Mouse (Mus musculus): Measurements from ENCODE around the gene Lpcat2. TPM values are rescaled to one million over a fixed set of nuclear protein-coding genes. Genes with fewer than 3 reads are reported as not detected.
A peak's percentile ranks its signal among the peaks of the same experiment; 100 is the strongest.

Gene Lpcat2
- polyA plus RNA-seq, 1 experiment from 2014 or later, result 10.9 TPM

DNA sequence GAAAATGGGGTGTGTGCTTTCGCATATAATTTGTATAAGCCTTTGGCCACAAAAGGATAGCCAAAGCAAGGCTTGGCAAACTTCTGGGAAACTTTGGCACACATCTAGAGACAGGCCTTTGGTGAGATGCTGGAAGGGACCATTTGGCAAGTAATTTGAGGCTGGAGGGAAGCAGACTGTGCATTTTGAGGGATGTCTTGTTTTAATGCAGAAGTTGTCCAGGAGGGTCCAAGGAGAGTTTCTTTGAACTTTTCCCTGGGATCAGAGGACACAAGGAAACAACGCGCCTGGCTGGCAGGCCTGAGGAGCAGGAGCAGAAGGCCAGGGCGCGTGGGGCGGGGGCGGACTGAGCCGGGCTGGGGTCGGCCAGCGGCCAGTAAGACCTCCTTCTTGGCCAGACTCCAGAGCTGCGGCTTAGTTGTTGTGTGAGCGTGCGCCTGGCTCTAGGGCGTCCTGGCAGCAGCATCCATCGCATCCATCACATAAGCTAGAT, 26.8 kb upstream of the Lpcat2 start:
- no peak overlapping the region for H3K4me3 ChIP-seq (ENCODE audit: low read length)
- no peaks in the 10 kb centered on the region; the same call in 1 of the 2 replicates for H3K27me3 ChIP-seq (replicated peaks; ENCODE audit: control insufficient read depth, insufficient read depth, low read length)
- no peaks in the 10 kb centered on the region for H3K9me3 ChIP-seq (ENCODE audit: control insufficient read depth, low read length)
- H3K27ac ChIP-seq (ENCODE audit: low read depth, low read length), result no peak overlapping the region
- peak overlapping the region; percentile 55 for H3K4me2 ChIP-seq (ENCODE audit: low read length)
- peaks cover 7% of the 10 kb centered on the region for H3K4me1 ChIP-seq (ENCODE audit: control insufficient read depth, insufficient read depth, low read depth, low read length)
- no peaks in the 10 kb centered on the region for H3K36me3 ChIP-seq (ENCODE audit: control insufficient read depth, insufficient read depth, low read length)
- WGBS, result 17% methylated on average over 15 of the region's 15 CpGs
- H3K9ac ChIP-seq (ENCODE audit: low read depth, low read length), result no peak overlapping the region
- peak; percentile 95 for ATAC-seq

DNA sequence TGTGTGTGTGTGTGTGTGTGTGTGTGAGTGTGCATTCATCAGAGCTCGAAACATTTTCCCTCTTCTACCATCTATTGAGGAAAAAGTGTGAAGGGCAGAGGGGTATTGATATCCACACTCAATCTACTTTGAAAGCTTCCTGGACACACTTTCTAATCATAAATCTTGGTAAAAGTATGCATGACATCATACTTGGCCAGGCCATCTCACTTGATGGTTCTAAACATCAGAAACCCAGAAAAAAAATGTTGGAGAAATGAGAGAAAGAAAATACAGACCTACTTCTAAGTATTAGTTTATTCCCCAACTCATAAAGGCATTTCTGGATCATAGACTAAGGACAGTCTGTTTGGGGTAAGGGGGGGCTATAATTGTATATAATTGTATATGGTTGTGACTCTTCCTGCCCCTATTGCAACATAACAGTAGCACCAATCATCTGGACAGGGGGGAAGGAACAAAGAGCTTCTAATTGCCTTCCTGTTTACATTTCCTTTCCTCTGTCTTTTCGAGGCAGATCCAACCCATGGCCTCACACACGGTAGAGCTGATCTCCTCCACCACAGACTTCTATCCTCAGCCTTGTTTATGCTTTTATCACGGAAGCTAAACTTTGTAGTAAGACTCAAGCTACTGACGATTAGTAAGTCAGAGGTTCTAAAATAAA, 20.9 kb upstream of the Lpcat2 start:
- Histone ChIP-seq H3K27me3 (replicated peaks; ENCODE audit: control insufficient read depth, insufficient read depth, low read length) (no peaks in the 10 kb centered on the region), H3K27ac (ENCODE audit: low read depth, low read length) (no peak overlapping the region), H3K9me3 (ENCODE audit: control insufficient read depth, low read length) (no peaks in the 10 kb centered on the region), H3K4me2 (ENCODE audit: low read length) (no peak overlapping the region), H3K4me1 (ENCODE audit: control insufficient read depth, insufficient read depth, low read depth, low read length) (no peaks in the 10 kb centered on the region), H3K36me3 (ENCODE audit: control insufficient read depth, insufficient read depth, low read length) (no peaks in the 10 kb centered on the region), H3K9ac (ENCODE audit: low read depth, low read length) (no peak overlapping the region), H3K4me3 (ENCODE audit: low read length) (no peak overlapping the region)
- ATAC-seq, result no peak
- WGBS, result 86% methylated on average over 5 of the region's 5 CpGs

DNA sequence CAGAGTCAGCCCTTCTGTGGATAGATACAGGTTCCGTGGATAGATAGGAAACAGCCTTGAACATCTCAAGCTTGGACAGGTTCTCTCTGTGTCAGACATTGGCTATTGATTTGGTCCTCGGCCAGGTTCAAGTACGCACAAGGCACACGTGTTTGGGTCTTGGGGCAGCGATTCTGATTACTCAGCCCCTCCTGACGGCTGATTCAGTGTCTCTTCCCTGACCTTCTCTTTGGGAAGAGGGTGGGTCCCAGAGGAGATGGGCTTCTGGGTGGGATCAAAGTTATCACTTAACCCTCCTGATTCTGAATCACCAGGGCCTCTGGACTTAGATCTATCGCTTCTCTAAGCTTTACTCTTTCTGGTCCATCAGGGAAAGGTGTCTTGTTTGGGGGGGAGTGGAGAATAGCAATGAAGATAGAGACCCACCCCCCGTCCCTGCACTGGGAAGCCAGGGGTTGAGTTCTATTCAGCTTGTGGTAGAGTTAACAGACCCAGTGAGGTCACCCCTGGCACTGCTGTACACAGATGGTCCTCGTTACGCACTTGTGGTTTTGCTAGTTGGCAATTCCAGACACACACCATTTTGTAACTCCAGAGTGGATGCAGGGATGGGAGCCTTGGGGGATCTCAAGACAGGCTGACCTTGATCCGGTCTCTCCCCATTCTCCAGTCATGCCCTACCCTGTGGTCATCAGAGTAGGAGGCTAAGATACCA, 20.2 kb upstream of the Lpcat2 start:
- Histone ChIP-seq H3K9me3 (ENCODE audit: control insufficient read depth, low read length) (no peaks in the 10 kb centered on the region), H3K4me1 (ENCODE audit: control insufficient read depth, insufficient read depth, low read depth, low read length) (no peaks in the 10 kb centered on the region), H3K9ac (ENCODE audit: low read depth, low read length) (no peak overlapping the region), H3K36me3 (ENCODE audit: control insufficient read depth, insufficient read depth, low read length) (no peaks in the 10 kb centered on the region), H3K27ac (ENCODE audit: low read depth, low read length) (no peak overlapping the region), H3K4me2 (ENCODE audit: low read length) (no peak overlapping the region), H3K4me3 (ENCODE audit: low read length) (no peak overlapping the region), H3K27me3 (replicated peaks; ENCODE audit: control insufficient read depth, insufficient read depth, low read length) (no peaks in the 10 kb centered on the region)
- 83% methylated on average over 11 of the region's 11 CpGs for WGBS
- no peak for ATAC-seq

DNA sequence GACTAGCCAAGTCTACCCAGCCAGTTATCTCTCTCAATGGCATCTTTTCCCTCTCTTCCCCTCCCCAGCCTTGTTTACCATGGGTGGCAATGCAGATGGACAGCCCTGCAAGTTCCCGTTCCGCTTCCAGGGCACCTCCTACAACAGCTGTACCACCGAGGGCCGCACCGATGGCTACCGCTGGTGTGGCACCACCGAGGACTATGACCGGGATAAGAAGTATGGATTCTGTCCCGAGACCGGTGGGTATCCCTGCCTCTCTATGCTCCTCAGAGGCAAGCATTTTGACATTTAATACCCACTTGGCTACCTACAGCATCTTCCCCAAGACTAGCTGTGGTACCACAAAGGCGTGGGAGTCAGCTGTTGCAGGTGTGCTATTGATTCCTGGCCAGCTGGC, 19.2 kb upstream of the Lpcat2 start:
- 95% methylated on average over 11 of the region's 11 CpGs for WGBS
- H3K27ac ChIP-seq (ENCODE audit: low read depth, low read length), result no peak overlapping the region

DNA sequence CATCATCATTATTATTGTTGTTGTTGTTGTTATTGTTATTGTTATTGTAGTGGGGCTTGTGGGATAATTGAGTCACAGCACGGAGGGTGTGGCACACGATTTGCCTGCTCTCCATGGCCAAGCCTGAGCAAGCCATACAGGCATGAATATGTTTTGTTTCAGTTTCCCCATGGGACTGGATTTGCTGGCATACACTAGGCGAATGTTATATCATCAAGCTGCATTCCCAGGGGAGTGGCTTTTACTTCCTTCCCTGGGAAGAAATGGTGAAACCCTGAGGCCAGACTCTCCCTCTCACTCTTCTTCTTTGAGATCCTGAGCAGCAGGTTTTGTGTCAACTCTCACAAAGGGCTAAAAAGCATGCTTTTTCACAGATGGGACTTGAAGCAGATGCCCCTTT, 16.5 kb upstream of the Lpcat2 start:
- Histone ChIP-seq H3K9me3 (ENCODE audit: control insufficient read depth, low read length) (no peaks in the 10 kb centered on the region), H3K27ac (ENCODE audit: low read depth, low read length) (no peak overlapping the region), H3K27me3 (replicated peaks; ENCODE audit: control insufficient read depth, insufficient read depth, low read length) (no peaks in the 10 kb centered on the region), H3K4me3 (ENCODE audit: low read length) (no peak overlapping the region), H3K4me1 (ENCODE audit: control insufficient read depth, insufficient read depth, low read depth, low read length) (no peaks in the 10 kb centered on the region), H3K9ac (ENCODE audit: low read depth, low read length) (no peak overlapping the region), H3K4me2 (ENCODE audit: low read length) (no peak overlapping the region), H3K36me3 (ENCODE audit: control insufficient read depth, insufficient read depth, low read length) (no peaks in the 10 kb centered on the region)
- no peak for ATAC-seq
- WGBS, result 79% methylated on average over 3 of the region's 3 CpGs

More for the DNA sequence above, 19.2 kb upstream of the Lpcat2 start:
- no peak overlapping the region for H3K4me3 ChIP-seq (ENCODE audit: low read length)
- H3K9me3 ChIP-seq (ENCODE audit: control insufficient read depth, low read length), result no peaks in the 10 kb centered on the region
- H3K27me3 ChIP-seq (replicated peaks; ENCODE audit: control insufficient read depth, insufficient read depth, low read length), result no peaks in the 10 kb centered on the region
- ATAC-seq, result no peak
- H3K4me2 ChIP-seq (ENCODE audit: low read length), result no peak overlapping the region
- no peak overlapping the region for H3K9ac ChIP-seq (ENCODE audit: low read depth, low read length)
- no peaks in the 10 kb centered on the region for H3K36me3 ChIP-seq (ENCODE audit: control insufficient read depth, insufficient read depth, low read length)
- no peaks in the 10 kb centered on the region for H3K4me1 ChIP-seq (ENCODE audit: control insufficient read depth, insufficient read depth, low read depth, low read length)

DNA sequence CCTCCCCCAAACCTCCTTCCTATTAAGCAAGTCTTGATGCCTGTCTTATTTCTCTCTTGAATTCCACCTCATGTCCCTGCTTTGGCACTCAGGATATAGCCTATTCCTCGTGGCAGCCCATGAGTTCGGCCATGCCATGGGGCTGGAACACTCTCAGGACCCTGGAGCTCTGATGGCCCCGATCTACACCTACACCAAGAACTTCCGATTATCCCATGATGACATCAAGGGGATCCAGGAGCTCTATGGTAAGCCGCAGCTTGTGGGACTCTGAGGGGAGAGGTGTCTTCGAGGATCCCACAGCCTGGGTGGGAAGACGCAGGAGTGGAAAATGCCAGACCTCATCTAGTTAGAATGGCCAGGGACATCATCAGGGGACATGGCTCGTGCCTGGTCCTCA, 16.0 kb upstream of the Lpcat2 start:
- no peak overlapping the region for H3K4me2 ChIP-seq (ENCODE audit: low read length)
- ATAC-seq, result no peak
- H3K4me1 ChIP-seq (ENCODE audit: control insufficient read depth, insufficient read depth, low read depth, low read length), result no peaks in the 10 kb centered on the region
- H3K4me3 ChIP-seq (ENCODE audit: low read length), result no peak overlapping the region
- no peaks in the 10 kb centered on the region for H3K36me3 ChIP-seq (ENCODE audit: control insufficient read depth, insufficient read depth, low read length)
- no peak overlapping the region for H3K27ac ChIP-seq (ENCODE audit: low read depth, low read length)
- 96% methylated on average over 8 of the region's 8 CpGs for WGBS
- H3K9ac ChIP-seq (ENCODE audit: low read depth, low read length), result no peak overlapping the region
- no peaks in the 10 kb centered on the region for H3K9me3 ChIP-seq (ENCODE audit: control insufficient read depth, low read length)
- no peaks in the 10 kb centered on the region for H3K27me3 ChIP-seq (replicated peaks; ENCODE audit: control insufficient read depth, insufficient read depth, low read length)

DNA sequence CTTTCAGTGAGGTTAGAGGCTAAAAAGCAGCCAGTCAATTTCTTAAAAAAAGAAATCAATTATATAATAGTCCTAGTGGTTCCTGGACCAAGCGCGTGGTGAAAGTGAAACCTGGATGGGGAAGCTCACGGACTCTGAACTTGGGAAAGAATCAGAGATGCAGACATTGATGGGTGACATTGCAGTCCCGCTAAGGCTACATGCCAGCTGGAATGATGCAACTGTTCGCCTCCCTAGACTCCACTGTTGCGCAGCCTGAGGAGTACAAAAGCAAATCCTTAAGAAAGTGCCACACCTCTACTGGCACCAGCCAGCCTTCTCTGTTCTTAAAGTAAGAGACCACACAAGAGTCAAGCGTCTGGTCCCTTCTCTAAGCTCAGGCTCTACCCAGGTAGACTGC, 15.3 kb upstream of the Lpcat2 start:
- 94% methylated on average over 7 of the region's 7 CpGs for WGBS
- Histone ChIP-seq H3K27ac (ENCODE audit: low read depth, low read length) (no peak overlapping the region), H3K9ac (ENCODE audit: low read depth, low read length) (no peak overlapping the region), H3K27me3 (replicated peaks; ENCODE audit: control insufficient read depth, insufficient read depth, low read length) (no peaks in the 10 kb centered on the region), H3K4me2 (ENCODE audit: low read length) (no peak overlapping the region), H3K9me3 (ENCODE audit: control insufficient read depth, low read length) (no peaks in the 10 kb centered on the region), H3K4me1 (ENCODE audit: control insufficient read depth, insufficient read depth, low read depth, low read length) (no peaks in the 10 kb centered on the region), H3K4me3 (ENCODE audit: low read length) (no peak overlapping the region), H3K36me3 (ENCODE audit: control insufficient read depth, insufficient read depth, low read length) (no peaks in the 10 kb centered on the region)
- ATAC-seq, result no peak

DNA sequence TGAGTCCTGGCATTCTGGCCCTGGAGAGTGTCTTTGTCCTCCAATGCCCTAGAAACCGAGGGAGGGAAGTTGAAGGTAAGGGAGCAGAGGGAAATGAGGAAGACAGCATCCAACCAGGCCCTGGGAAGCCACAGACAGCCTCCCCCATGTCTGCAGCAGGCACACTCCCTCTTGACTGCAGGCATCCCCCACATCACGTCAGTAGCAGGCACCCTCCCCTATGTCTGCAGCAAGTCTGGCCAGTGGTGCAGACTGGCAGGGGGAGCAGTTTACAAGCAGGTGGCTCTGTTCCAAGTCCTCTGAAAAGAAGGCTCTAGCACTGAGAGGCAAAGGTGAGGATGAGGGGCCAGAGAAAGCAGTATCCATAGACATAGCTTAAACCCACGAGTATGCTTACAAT, 8.5 kb upstream of the Lpcat2 start:
- H3K36me3 ChIP-seq (ENCODE audit: control insufficient read depth, insufficient read depth, low read length), result no peaks in the 10 kb centered on the region
- no peak overlapping the region for H3K4me3 ChIP-seq (ENCODE audit: low read length)
- H3K9ac ChIP-seq (ENCODE audit: low read depth, low read length), result 0 out of 2 replicates have a peak overlapping the region, but pooled peaks have one; percentile 25
- peak overlapping the region; percentile 18 for H3K4me2 ChIP-seq (ENCODE audit: low read length)
- ATAC-seq, result peak; percentile 19; the same call in 1 of the 2 replicates
- H3K27me3 ChIP-seq (replicated peaks; ENCODE audit: control insufficient read depth, insufficient read depth, low read length), result 0 out of 2 replicates have a peak, but pooled peaks cover 2% of the 10 kb centered on the region
- peaks cover 19% of the 10 kb centered on the region for H3K4me1 ChIP-seq (ENCODE audit: control insufficient read depth, insufficient read depth, low read depth, low read length)
- no peaks in the 10 kb centered on the region for H3K9me3 ChIP-seq (ENCODE audit: control insufficient read depth, low read length)
- 19% methylated on average over 3 of the region's 3 CpGs for WGBS
- H3K27ac ChIP-seq (ENCODE audit: low read depth, low read length), result peak overlapping the region; percentile 31; the same call in 1 of the 2 replicates

DNA sequence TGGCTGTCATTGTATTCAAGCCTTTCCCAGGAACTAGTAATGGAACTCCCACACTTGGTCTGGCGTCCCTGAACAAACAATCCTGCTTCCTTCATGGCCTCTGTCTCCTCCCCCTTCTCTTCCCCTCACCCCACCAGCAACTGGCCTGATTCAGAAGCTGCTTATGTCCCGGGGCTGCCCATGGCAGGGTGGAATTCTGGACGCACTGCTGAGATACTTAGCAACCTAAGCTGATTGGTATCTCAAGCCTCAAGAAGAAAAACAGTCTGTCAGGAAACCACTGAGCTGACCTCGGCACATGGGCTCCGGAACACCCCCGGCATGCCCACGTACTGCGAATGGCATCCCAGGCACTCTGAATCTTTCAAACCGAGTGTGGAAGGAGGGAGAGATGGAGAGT, 7.8 kb upstream of the Lpcat2 start:
- Histone ChIP-seq H3K4me2 (ENCODE audit: low read length) (peak overlapping the region; percentile 18), H3K27me3 (replicated peaks; ENCODE audit: control insufficient read depth, insufficient read depth, low read length) (0 out of 2 replicates have a peak, but pooled peaks cover 2% of the 10 kb centered on the region), H3K9me3 (ENCODE audit: control insufficient read depth, low read length) (no peaks in the 10 kb centered on the region), H3K9ac (ENCODE audit: low read depth, low read length) (no peak overlapping the region), H3K4me1 (ENCODE audit: control insufficient read depth, insufficient read depth, low read depth, low read length) (peaks cover 19% of the 10 kb centered on the region), H3K4me3 (ENCODE audit: low read length) (no peak overlapping the region), H3K36me3 (ENCODE audit: control insufficient read depth, insufficient read depth, low read length) (no peaks in the 10 kb centered on the region), H3K27ac (ENCODE audit: low read depth, low read length) (no peak overlapping the region)
- 0 out of 2 replicates have a peak, but pooled peaks have one; percentile 16 for ATAC-seq
- WGBS, result 21% methylated on average over 9 of the region's 9 CpGs

All from hindbrain, embryonic 16.5 days (tissue).